Mouse (Mus musculus) cortical plate, adult 2 months (tissue): ENCODE data around the gene Timm17b. TPM values are rescaled to one million over a fixed set of nuclear protein-coding genes. Genes with fewer than 3 reads are reported as not detected.
"Not testable (repeated sequence)": the region's sequence is repeated elsewhere in the genome, so short reads cannot be mapped to it uniquely, and the experiment has no call there.

Experiments used
- H3K27ac ChIP-seq: fragments of 200-500 bp; 2 replicates; pipeline ENCODE4 v1.5.1; 2012; ENCODE audit warnings: low read length, control low read depth, inconsistent platforms; ENCODE audit not compliant: insufficient read depth
- H3K4me1 ChIP-seq: fragments of 200-500 bp; 2 replicates; pipeline ENCODE4 v1.6.1; 2011; ENCODE audit warnings: low read length; ENCODE audit not compliant: control insufficient read depth, insufficient read depth
- H3K4me3 ChIP-seq: fragments of 200-500 bp; 2 replicates; pipeline ENCODE4 v1.5.1; 2011; ENCODE audit warnings: mild to moderate bottlenecking, low read length, control low read depth; ENCODE audit not compliant: insufficient read depth
- CTCF ChIP-seq: fragments of 200-500 bp; IDR thresholded peaks from 2 replicates; pipeline ENCODE4 v1.5.1; 2011; ENCODE audit warnings: mild to moderate bottlenecking, control low read depth, low read length; ENCODE audit not compliant: insufficient read depth; ENCODE audit errors: extremely low read depth
- POLR2A ChIP-seq: fragments of 200-500 bp; IDR thresholded peaks from 2 replicates; pipeline ENCODE4 v1.6.1; 2011; ENCODE audit warnings: mild to moderate bottlenecking, low read length, control low read depth; ENCODE audit not compliant: insufficient read depth; ENCODE audit errors: extremely low read depth
- polyA plus RNA-seq: library from polyadenylated mRNA; depleted of rRNA; stranded (reverse); fragments of >200 nt; gene quantifications from 2 replicates; pipeline ENCODE4 v1.2.3, GENCODE M21; 2012

The Timm17b gene
- polyA plus RNA-seq, 1 experiment = 18.5 TPM

GRCm38 (mm10) chrX:7878007-7878419 lies 21.1 kb upstream of the Timm17b start, which contains the start of gene Pim2:
Gene Pim2 (plus strand): TSS chrX:7878262.
- Histone ChIP-seq H3K27ac (peak within 1 kb of the TSS; percentile 82), H3K4me3 (peak within 1 kb of the TSS; percentile 96), H3K4me1 (no peaks in the 10 kb centered on the region)
- TF ChIP-seq POLR2A (peak; percentile 42; the same call in 1 of the 2 replicates), CTCF (no peak)

- Histone ChIP-seq H3K4me3 (peak overlapping the region; percentile 96), H3K27ac (peak overlapping the region; percentile 82), H3K4me1 (no peaks in the 10 kb centered on the region)
- TF ChIP-seq POLR2A (no peak), CTCF (no peak)
Measured at GRCm38 (mm10) chrX:7878495-7878894, 20.7 kb upstream of the Timm17b start.

- TF ChIP-seq CTCF = peak; percentile 24; the same call in 1 of the 2 replicates
- TF ChIP-seq POLR2A = no peak
- peak overlapping the region; percentile 96 for H3K4me3 ChIP-seq
- no peak overlapping the region for H3K27ac ChIP-seq
- H3K4me1 ChIP-seq = no peaks in the 10 kb centered on the region
Measured at GRCm38 (mm10) chrX:7879819-7880218, 19.3 kb upstream of the Timm17b start.

GRCm38 (mm10) chrX:7883841-7884567 lies 15.2 kb upstream of the Timm17b start, which contains the start of gene Slc35a2:
Gene Slc35a2 (plus strand): TSS chrX:7884028.
- Histone ChIP-seq H3K4me3 (peak within 1 kb of the TSS; percentile 90), H3K27ac (peak within 1 kb of the TSS; percentile 87), H3K4me1 (no peaks in the 10 kb centered on the region)
- no peak for TF ChIP-seq CTCF
- peak; percentile 47 for TF ChIP-seq POLR2A

- Histone ChIP-seq H3K4me1 (no peaks in the 10 kb centered on the region; the same call in 1 of the 2 replicates), H3K27ac (peak overlapping the region; percentile 49), H3K4me3 (peak overlapping the region; percentile 56)
- TF ChIP-seq CTCF = no peak
- TF ChIP-seq POLR2A = no peak
Measured at GRCm38 (mm10) chrX:7898211-7898610, 946 bp upstream of the Timm17b start.

GRCm38 (mm10) chrX:7904441-7904840 lies 5.3 kb downstream of the Timm17b start:
- Histone ChIP-seq H3K4me1 (no peaks in the 10 kb centered on the region), H3K27ac (no peak overlapping the region), H3K4me3 (no peak overlapping the region)
- TF ChIP-seq POLR2A (no peak), CTCF (no peak)

GRCm38 (mm10) chrX:7907735-7908134 lies 8.6 kb downstream of the Timm17b start, which contains the start of gene Gm10491:
Gene Gm10491 (minus strand): TSS chrX:7907835.
- Histone ChIP-seq H3K4me1 (no peaks in the 10 kb centered on the region), H3K4me3 (no peak within 1 kb of the TSS), H3K27ac (no peak within 1 kb of the TSS)
- TF ChIP-seq POLR2A (no peak), CTCF (no peak)

- not testable (repeated sequence) for H3K27ac ChIP-seq, H3K4me1 ChIP-seq, H3K4me3 ChIP-seq
Measured at GRCm38 (mm10) chrX:7909242-7909641, 10.1 kb downstream of the Timm17b start, which contains the start of gene Gm10490. Gene Gm10490 (plus strand): TSS chrX:7909542.

GRCm38 (mm10) chrX:7910473-7910872 lies 11.3 kb downstream of the Timm17b start:
- TF ChIP-seq CTCF = no peak
- no peak for TF ChIP-seq POLR2A
- H3K27ac ChIP-seq = no peak overlapping the region

GRCm38 (mm10) chrX:7915669-7916068 lies 16.5 kb downstream of the Timm17b start:
- H3K4me3 ChIP-seq, H3K4me1 ChIP-seq, H3K27ac ChIP-seq: not testable (repeated sequence)

More at GRCm38 (mm10) chrX:7910473-7910872, 11.3 kb downstream of the Timm17b start:
- H3K4me3 ChIP-seq = no peak overlapping the region
- H3K4me1 ChIP-seq = no peaks in the 10 kb centered on the region

GRCm38 (mm10) chrX:7917960-7918359 lies 18.8 kb downstream of the Timm17b start:
- H3K4me3 ChIP-seq, H3K27ac ChIP-seq, H3K4me1 ChIP-seq: not testable (repeated sequence)
